Comparison of ENCODE assay signal across 17 mouse cellular contexts in the genomic region with DNA sequence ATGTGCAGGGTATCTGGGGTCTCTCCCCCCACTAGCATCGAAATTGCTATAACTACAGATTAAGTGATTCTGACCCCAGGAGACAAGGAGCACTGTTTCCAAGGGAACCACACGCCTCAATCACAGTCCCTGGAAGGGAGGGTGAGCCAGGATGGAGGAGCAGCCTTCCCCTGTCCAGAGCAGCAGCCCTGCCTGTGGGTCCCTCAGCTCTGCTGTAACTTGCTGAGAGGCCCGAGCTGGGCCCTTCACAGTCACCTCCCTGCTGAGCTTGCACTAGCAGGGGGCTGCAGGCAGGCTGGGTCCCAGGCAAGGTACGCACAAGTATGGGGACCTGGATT.
DNase-seq lines count a peak whose midpoint lies in the region; ATAC-seq and TF ChIP-seq lines count a peak whose summit lies in the region.
"Had no signal": no experiment of that assay in that cellular context is flagged by ENCODE, and none has a peak within 500 bp of the region (broad histone marks: within the 10 kb centered on the region; RNA-seq: fewer than 3 reads in every experiment).

No protein-coding gene starts in this region.

- no peak for TF ChIP-seq POLR2A in thymus, adult 2 months (IDR thresholded peaks at IDR 0.05; ENCODE audit: control insufficient read depth, extremely low read depth, insufficient read depth, low read length, poor library complexity)

- no peaks in the 10 kb centered on the region for H3K9me3 ChIP-seq in forebrain, embryonic 13.5 days (replicated peaks)
- H3K9me3 ChIP-seq in midbrain, embryonic 10.5 days (replicated peaks) = no peaks in the 10 kb centered on the region
- H3K9me3 ChIP-seq in neural tube, embryonic 15.5 days (replicated peaks) = no peaks in the 10 kb centered on the region
- H3K9me3 ChIP-seq: limb, embryonic 10.5 days; liver, embryonic 15.5 days; stomach, embryonic 15.5 days had no signal

- H3K27ac ChIP-seq in forebrain, embryonic 13.5 days = peak overlapping the region; percentile 82
- peak overlapping the region; percentile 67; the same call in 1 of the 2 replicates for H3K27ac ChIP-seq in midbrain, embryonic 10.5 days (replicated peaks)
- no peak overlapping the region for H3K27ac ChIP-seq in neural tube, embryonic 15.5 days (replicated peaks)
- H3K27ac ChIP-seq in thymus, adult 2 months (ENCODE audit: control insufficient read depth, insufficient read depth, low read length) = no peak overlapping the region
- H3K27ac ChIP-seq: limb, embryonic 10.5 days; liver, embryonic 15.5 days; stomach, embryonic 15.5 days had no signal

- H3K36me3 ChIP-seq in forebrain, embryonic 13.5 days (ENCODE audit: poor library complexity, severe bottlenecking) = no peaks in the 10 kb centered on the region
- no peaks in the 10 kb centered on the region for H3K36me3 ChIP-seq in midbrain, embryonic 10.5 days
- H3K36me3 ChIP-seq in neural tube, embryonic 15.5 days = no peaks in the 10 kb centered on the region
- no peaks in the 10 kb centered on the region for H3K36me3 ChIP-seq in thymus, adult 2 months (ENCODE audit: control insufficient read depth, insufficient read depth, low read length)
- H3K36me3 ChIP-seq: G1E; limb, embryonic 10.5 days; liver, embryonic 15.5 days; stomach, embryonic 15.5 days had no signal

- H3K9ac ChIP-seq in forebrain, embryonic 13.5 days = no peak overlapping the region
- peak overlapping the region; percentile 26; the same call in 1 of the 2 replicates for H3K9ac ChIP-seq in neural tube, embryonic 15.5 days (replicated peaks)
- H3K9ac ChIP-seq: liver, embryonic 15.5 days; stomach, embryonic 15.5 days had no signal

- peak; percentile 90 for ATAC-seq in forebrain, embryonic 13.5 days
- peak; percentile 68 for ATAC-seq in neural tube, embryonic 15.5 days (ENCODE audit: low FRiP score)
- ATAC-seq: activated CD4-positive, CD25-positive, alpha-beta regulatory T cell, adult 4 months had no signal

- 15% methylated on average over 4 of the region's 4 CpGs for WGBS in forebrain, embryonic 13.5 days
- 31% methylated on average over 4 of the region's 4 CpGs for WGBS in midbrain, embryonic 10.5 days
- 27% methylated on average over 4 of the region's 4 CpGs for WGBS in neural tube, embryonic 15.5 days
- WGBS in thymus, adult 2 months = 84% methylated on average over 4 of the region's 4 CpGs

- DNase-seq in kidney, postnatal 10 days = peak; percentile 24
- no peak for DNase-seq in kidney, adult 11 months
- DNase-seq in midbrain, embryonic 10.5 days (ENCODE audit: low spot score) = peak; percentile 51
- DNase-seq in thymus, adult 2 months = no peak
- no peak for DNase-seq in urinary bladder, postnatal 4 days (ENCODE audit: low spot score in 2 of 2)
- no peak for DNase-seq in right cerebral cortex, postnatal 25 days
- DNase-seq: cerebellum, adult 9-11 months; heart, postnatal 4 days; kidney, adult 9 months had no signal

- H3K4me2 ChIP-seq in forebrain, embryonic 13.5 days = peak overlapping the region; percentile 44
- H3K4me2 ChIP-seq in neural tube, embryonic 15.5 days = peak overlapping the region; percentile 26; the same call in 1 of the 2 replicates
- H3K4me2 ChIP-seq: heart, embryonic 11.5 days; liver, embryonic 15.5 days; stomach, embryonic 15.5 days had no signal

- H3K4me1 ChIP-seq in forebrain, embryonic 13.5 days = peaks cover 24% of the 10 kb centered on the region
- H3K4me1 ChIP-seq in midbrain, embryonic 10.5 days = peaks cover 33% of the 10 kb centered on the region
- H3K4me1 ChIP-seq in neural tube, embryonic 15.5 days = peaks cover 29% of the 10 kb centered on the region
- no peaks in the 10 kb centered on the region for H3K4me1 ChIP-seq in thymus, adult 2 months (replicated peaks; ENCODE audit: control insufficient read depth, insufficient read depth, low read length)
- H3K4me1 ChIP-seq: liver, embryonic 15.5 days; stomach, embryonic 15.5 days had no signal

- no peak for TF ChIP-seq CTCF in thymus, adult 2 months (IDR thresholded peaks at IDR 0.05; ENCODE audit: borderline replicate concordance, control insufficient read depth, extremely low read depth, insufficient read depth, low read length, poor library complexity)

- H3K27me3 ChIP-seq in forebrain, embryonic 13.5 days = no peaks in the 10 kb centered on the region
- H3K27me3 ChIP-seq in midbrain, embryonic 10.5 days (ENCODE audit: low read depth, poor library complexity, severe bottlenecking) = peaks cover 38% of the 10 kb centered on the region
- no peaks in the 10 kb centered on the region for H3K27me3 ChIP-seq in neural tube, embryonic 15.5 days (replicated peaks)
- no peaks in the 10 kb centered on the region for H3K27me3 ChIP-seq in thymus, adult 2 months (ENCODE audit: control insufficient read depth, insufficient read depth, low read length)
- H3K27me3 ChIP-seq: liver, embryonic 15.5 days; stomach, embryonic 15.5 days had no signal

- no peak overlapping the region for H3K4me3 ChIP-seq in forebrain, embryonic 13.5 days
- H3K4me3 ChIP-seq in midbrain, embryonic 10.5 days = no peak overlapping the region
- no peak overlapping the region for H3K4me3 ChIP-seq in neural tube, embryonic 15.5 days (replicated peaks)
- H3K4me3 ChIP-seq in thymus, adult 2 months (ENCODE audit: control insufficient read depth, insufficient read depth, low read length) = no peak overlapping the region
- H3K4me3 ChIP-seq: limb, embryonic 10.5 days; liver, embryonic 15.5 days; stomach, embryonic 15.5 days had no signal

Comparison
In these comparisons a context has a peak if more than half of its experiments do, and no peak if none do; other contexts are left out.
1. DNase-seq: peak in kidney, postnatal 10 days (single experiment) and midbrain, embryonic 10.5 days (single experiment); none in kidney, adult 11 months (single experiment), thymus, adult 2 months (single experiment), urinary bladder, postnatal 4 days (0 of 2) and right cerebral cortex, postnatal 25 days (single experiment).
2. H3K27ac ChIP-seq: peak in forebrain, embryonic 13.5 days (single experiment) and midbrain, embryonic 10.5 days (single experiment); none in neural tube, embryonic 15.5 days (single experiment) and thymus, adult 2 months (single experiment).